Mouse (Mus musculus) CH12.LX (cell line): ENCODE measurements around the gene Wwtr1. TPM values are rescaled to one million over a fixed set of nuclear protein-coding genes. Genes with fewer than 3 reads are reported as not detected.
A peak's percentile ranks its signal among the peaks of the same experiment; 100 is the strongest.

Experiments
- DNase-seq: peaks from one replicate; pipeline ENCODE4 v3.0.0-alpha.2; 2013; ENCODE audit errors: extremely low read depth
- H3K27ac ChIP-seq: 2 replicates; pipeline ENCODE4 v1.5.1; 2012; ENCODE audit warnings: low read depth, mild to moderate bottlenecking, control low read depth, moderate library complexity; ENCODE audit not compliant: insufficient read depth
- H3K27me3 ChIP-seq: replicated peaks from 2 replicates; pipeline ENCODE3; 2012; ENCODE audit warnings: inconsistent platforms
- H3K36me3 ChIP-seq, 2 experiments: replicated peaks in 1 of 2; 2 replicates each; pipeline versions ENCODE3 to v1.6.1; 2012; ENCODE audit warnings: inconsistent platforms in 1 of 2, low read length in 1 of 2, mild to moderate bottlenecking in 1 of 2, mixed read lengths in 1 of 2, moderate library complexity in 1 of 2; ENCODE audit not compliant: control insufficient read depth in 1 of 2, insufficient read depth in 1 of 2
- H3K4me1 ChIP-seq, 2 experiments: 2 replicates each; pipeline ENCODE4 v1.6.1; 2012; ENCODE audit warnings: inconsistent platforms in 1 of 2, moderate library complexity in 1 of 2; ENCODE audit not compliant: insufficient read depth in 2 of 2, control insufficient read depth in 1 of 2
- H3K4me2 ChIP-seq: 2 replicates; pipeline ENCODE4 v1.6.1; 2012; ENCODE audit warnings: low read depth, mild to moderate bottlenecking, control low read depth; ENCODE audit not compliant: poor library complexity, insufficient read depth, severe bottlenecking
- H3K4me3 ChIP-seq, 3 experiments: fragments of 150-350 bp in 1 of 3; sonication (generic) in 1 of 3; replicated peaks in 1 of 3; 2 replicates each; pipeline versions ENCODE3 to v1.5.1; 2011 to 2012; ENCODE audit warnings: low read depth in 2 of 3, low read length in 2 of 3, mild to moderate bottlenecking in 2 of 3, moderate library complexity in 2 of 3, control low read depth in 1 of 3, improper control_type of control experiment in 1 of 3, inconsistent platforms in 1 of 3, mixed read lengths in 1 of 3; ENCODE audit not compliant: poor library complexity in 1 of 3
- H3K79me2 ChIP-seq: replicated peaks from 2 replicates; pipeline ENCODE4 v1.6.1; 2012; ENCODE audit warnings: mild to moderate bottlenecking, moderate library complexity; ENCODE audit not compliant: control insufficient read depth, poor library complexity, insufficient read depth, severe bottlenecking; ENCODE audit errors: extremely low read depth
- H3K9ac ChIP-seq: 2 replicates; pipeline ENCODE4 v1.6.1; 2012; ENCODE audit warnings: low read depth, mild to moderate bottlenecking, control low read depth, moderate library complexity; ENCODE audit not compliant: insufficient read depth
- H3K9me3 ChIP-seq: replicated peaks from 2 replicates; pipeline ENCODE3; 2012; ENCODE audit warnings: low read length, inconsistent platforms, mixed read lengths
- BHLHE40 ChIP-seq: IDR thresholded peaks from 2 replicates; pipeline ENCODE4 v1.6.1; 2011; ENCODE audit warnings: mild to moderate bottlenecking, low read depth, low read length, improper control_type of control experiment
- CTCF ChIP-seq, 2 experiments: IDR thresholded peaks in 1 of 2; conservative IDR thresholded peaks in 1 of 2; 2 replicates each; pipeline ENCODE4 v1.5.1; 2011 to 2012; ENCODE audit warnings: low read depth in 2 of 2, low read length in 2 of 2, improper control_type of control experiment in 1 of 2, inconsistent platforms in 1 of 2, mild to moderate bottlenecking in 1 of 2, moderate library complexity in 1 of 2
- E2F4 ChIP-seq: IDR thresholded peaks from 2 replicates; pipeline ENCODE4 v1.6.1; 2011; ENCODE audit warnings: low read depth, low read length, improper control_type of control experiment; ENCODE audit not compliant: insufficient replicate concordance
- ELF1 ChIP-seq: IDR thresholded peaks from 2 replicates; pipeline ENCODE4 v1.6.1; 2014; ENCODE audit warnings: low read depth, mild to moderate bottlenecking, inconsistent platforms, low read length, improper control_type of control experiment
- EP300 ChIP-seq: IDR thresholded peaks from 2 replicates; pipeline ENCODE4 v1.6.1; 2011; ENCODE audit warnings: low read length, improper control_type of control experiment
- ETS1 ChIP-seq: conservative IDR thresholded peaks from 2 replicates; pipeline ENCODE4 v1.6.1; 2012; ENCODE audit warnings: low read depth, mild to moderate bottlenecking, inconsistent platforms, low read length, improper control_type of control experiment, moderate library complexity
- GABPA ChIP-seq: IDR thresholded peaks from 2 replicates; pipeline ENCODE4 v1.6.1; 2012; ENCODE audit warnings: low read depth, low read length, improper control_type of control experiment, inconsistent platforms; ENCODE audit not compliant: insufficient replicate concordance
- HCFC1 ChIP-seq: IDR thresholded peaks from 2 replicates; pipeline ENCODE4 v1.6.1; 2012; ENCODE audit warnings: low read depth, mild to moderate bottlenecking, inconsistent platforms, low read length, improper control_type of control experiment
- IRF4 ChIP-seq: IDR thresholded peaks from 2 replicates; pipeline ENCODE4 v1.6.1; 2014; ENCODE audit warnings: low read depth, mild to moderate bottlenecking, inconsistent platforms, low read length, improper control_type of control experiment
- KAT2A ChIP-seq: IDR thresholded peaks from 2 replicates; pipeline ENCODE4 v1.6.1; 2012; ENCODE audit warnings: low read length, improper control_type of control experiment, inconsistent platforms; ENCODE audit not compliant: insufficient replicate concordance
- MAFK ChIP-seq: IDR thresholded peaks from 2 replicates; pipeline ENCODE4 v1.6.1; 2011; ENCODE audit warnings: low read length, improper control_type of control experiment; ENCODE audit not compliant: insufficient replicate concordance
- MAX ChIP-seq: IDR thresholded peaks from 2 replicates; pipeline ENCODE4 v1.6.1; 2011; ENCODE audit warnings: low read length, improper control_type of control experiment
- MAZ ChIP-seq: IDR thresholded peaks from 2 replicates; pipeline ENCODE4 v1.6.1; 2012; ENCODE audit warnings: low read depth, mild to moderate bottlenecking, inconsistent platforms, low read length, improper control_type of control experiment, moderate library complexity
- NRF1 ChIP-seq: IDR thresholded peaks from 2 replicates; pipeline ENCODE4 v1.6.1; 2014; ENCODE audit warnings: low read depth, mild to moderate bottlenecking, inconsistent platforms, low read length, improper control_type of control experiment, moderate library complexity
- PAX5 ChIP-seq: IDR thresholded peaks from 2 replicates; pipeline ENCODE4 v1.6.1; 2012; ENCODE audit warnings: low read length, inconsistent platforms, mixed read lengths
- POLR2AphosphoS2 ChIP-seq: IDR thresholded peaks from 2 replicates; pipeline ENCODE4 v1.6.1; 2011; ENCODE audit warnings: low read depth, low read length, improper control_type of control experiment
- RAD21 ChIP-seq: IDR thresholded peaks from 2 replicates; pipeline ENCODE4 v1.6.1; 2011; ENCODE audit warnings: low read depth, mild to moderate bottlenecking, low read length, improper control_type of control experiment, moderate library complexity
- RCOR1 ChIP-seq: conservative IDR thresholded peaks from 2 replicates; pipeline ENCODE4 v1.6.1; 2012; ENCODE audit warnings: low read depth, mild to moderate bottlenecking, inconsistent platforms, low read length, improper control_type of control experiment
- SMC3 ChIP-seq: IDR thresholded peaks from 2 replicates; pipeline ENCODE4 v1.6.1; 2011; ENCODE audit warnings: low read depth, low read length, improper control_type of control experiment
- TCF12 ChIP-seq: IDR thresholded peaks from 2 replicates; pipeline ENCODE4 v1.6.1; 2014; ENCODE audit warnings: low read depth, mild to moderate bottlenecking, inconsistent platforms, low read length, improper control_type of control experiment
- USF1 ChIP-seq: IDR thresholded peaks from 2 replicates; pipeline ENCODE4 v1.6.1; 2014; ENCODE audit warnings: low read depth, mild to moderate bottlenecking, inconsistent platforms, low read length, improper control_type of control experiment
- USF2 ChIP-seq: conservative IDR thresholded peaks from 2 replicates; pipeline ENCODE4 v1.6.1; 2011; ENCODE audit warnings: low read depth, low read length, improper control_type of control experiment
- ZKSCAN1 ChIP-seq: IDR thresholded peaks from 2 replicates; pipeline ENCODE4 v1.6.1; 2012; ENCODE audit warnings: low read depth, inconsistent platforms, low read length, improper control_type of control experiment, borderline replicate concordance
- ZNF384 ChIP-seq: IDR thresholded peaks from 2 replicates; pipeline ENCODE4 v1.6.1; 2012; ENCODE audit warnings: low read depth, low read length, improper control_type of control experiment, inconsistent platforms
- dilution Hi-C: fragments of 300-500 bp; cut with MboI; formaldehyde crosslinking; loops from 2 replicates; pipeline ENCODE4 v1.14.3; 2020; ENCODE audit warnings: low sequenced_read_pairs; ENCODE audit not compliant: extremely low pct_unique_long_range_greater_than_20kb, extremely low pct_ligation_motif_present
- in situ Hi-C: fragments of 300-500 bp; cut with MboI; formaldehyde crosslinking; loops from 3 replicates; pipeline ENCODE4 v1.14.3; 2019; ENCODE audit warnings: low sequenced_read_pairs, low pct_ligation_motif_present, low pct_unique_long_range_greater_than_20kb, mixed read lengths
- polyA plus RNA-seq: library from polyadenylated mRNA; unstranded; fragments of >175 nt; gene quantifications from 2 replicates; pipeline ENCODE4 v1.2.1, GENCODE M21; 2012; ENCODE audit warnings: low read depth; ENCODE audit not compliant: insufficient read length
- total RNA-seq, 2 experiments: library from RNA; depleted of rRNA; stranded (reverse); fragments of 300-350 nt in 1 of 2; fragments of >200 nt in 1 of 2; gene quantifications; 2 replicates each; pipeline ENCODE4 v1.2.3; 2012 to 2014

Gene Wwtr1
- total and polyA plus RNA-seq, 3 experiments: 12.8 to 14.8 (median 13.5) TPM

- Histone ChIP-seq H3K27ac (peak overlapping the region; percentile 87; the same call in 1 of the 2 replicates), H3K4me2 (peak overlapping the region; percentile 80; the same call in 1 of the 2 replicates), H3K27me3 (no peaks in the 10 kb centered on the region), H3K79me2 (peaks cover 4% of the 10 kb centered on the region), H3K4me3 (no peak overlapping the region), H3K4me1 (peaks cover 20 to 88% of the 10 kb centered on the region in 2 experiments), H3K9me3 (no peaks in the 10 kb centered on the region), H3K9ac (peak overlapping the region; percentile 87), H3K36me3 (peaks cover under 1 to 11% of the 10 kb centered on the region in 2 experiments)
- in situ Hi-C loops: no loop called here
- peak; percentile 24 for DNase-seq
- dilution Hi-C loops: no loop called here
- TF ChIP-seq ZKSCAN1: no peak
- TF ChIP-seq EP300: peak; percentile 64; the same call in 1 of the 2 replicates
- TF ChIP-seq ZNF384: peak; percentile 79
- peak; percentile 48; the same call in 1 of the 2 replicates for TF ChIP-seq IRF4
Observed at GRCm38 (mm10) chr3:57532991-57533725, 42.6 kb downstream of the Wwtr1 start.

- no peaks in the 10 kb centered on the region for H3K27me3 ChIP-seq
- TF ChIP-seq MAFK (no peak), TCF12 (no peak), MAX (no peak), MAZ (no peak)
- no peak overlapping the region for H3K27ac ChIP-seq
- DNase-seq: no peak
- no peak overlapping the region for H3K9ac ChIP-seq
- peaks cover 4 to 16% of the 10 kb centered on the region in 2 experiments for H3K36me3 ChIP-seq
- H3K4me1 ChIP-seq: peaks cover 19 to 69% of the 10 kb centered on the region in 2 experiments
- peaks cover 6% of the 10 kb centered on the region for H3K9me3 ChIP-seq
- no peak overlapping the region for H3K4me2 ChIP-seq
- peaks cover 5% of the 10 kb centered on the region for H3K79me2 ChIP-seq
- in situ Hi-C loops: no loop called here
- H3K4me3 ChIP-seq: no peak overlapping the region
- dilution Hi-C loops: no loop called here
Observed at GRCm38 (mm10) chr3:57530836-57531235, 44.9 kb downstream of the Wwtr1 start.

- H3K79me2 ChIP-seq: peaks cover 5% of the 10 kb centered on the region
- peaks cover 6% of the 10 kb centered on the region for H3K9me3 ChIP-seq
- in situ Hi-C loops (no loop called here), dilution Hi-C loops (no loop called here)
- no peak for DNase-seq
- no peaks in the 10 kb centered on the region for H3K27me3 ChIP-seq
- peaks cover 14 to 63% of the 10 kb centered on the region in 2 experiments for H3K4me1 ChIP-seq
- no peak overlapping the region for H3K27ac ChIP-seq
- TF ChIP-seq GABPA (no peak), NRF1 (no peak), USF2 (no peak), ELF1 (no peak), RCOR1 (no peak), SMC3 (no peak), USF1 (no peak), RAD21 (no peak), ZNF384 (no peak), BHLHE40 (no peak), E2F4 (no peak), MAZ (no peak), PAX5 (no peak), KAT2A (no peak), HCFC1 (no peak), ETS1 (no peak), TCF12 (no peak), POLR2AphosphoS2 (no peak), CTCF (conservative IDR thresholded peaks at IDR 0.05 in 1 of 2, IDR thresholded peaks at IDR 0.05 in 1 of 2; ENCODE audit: low read depth in 2 of 2, low read length in 2 of 2) (no peak)
- peaks cover 4 to 18% of the 10 kb centered on the region in 2 experiments for H3K36me3 ChIP-seq
- H3K4me2 ChIP-seq: no peak overlapping the region
- H3K9ac ChIP-seq: no peak overlapping the region
- no peak overlapping the region for H3K4me3 ChIP-seq
Observed at GRCm38 (mm10) chr3:57530221-57530620, 45.5 kb downstream of the Wwtr1 start.
